Mouse (Mus musculus) neural tube, embryonic 12.5 days (tissue): ENCODE results near the gene Pigt. TPM values are rescaled to one million over a fixed set of nuclear protein-coding genes. Genes with fewer than 3 reads are reported as not detected.

Source experiments
- ATAC-seq: fragments of 200-750 bp; cut with Nextera tagmentation; 2 replicates; pipeline ENCODE4 v1.8.0; 2017; ENCODE audit warnings: low read depth, mild to moderate bottlenecking, moderate TSS enrichment, moderate library complexity; ENCODE audit not compliant: low FRiP score
- H3K27ac ChIP-seq: fragments of 300-500 bp; sonication (generic); 2 replicates; pipeline ENCODE4 v1.5.1; 2016
- H3K27me3 ChIP-seq: fragments of 300-500 bp; sonication (generic); replicated peaks from 2 replicates; pipeline ENCODE4 v1.6.1; 2016; ENCODE audit warnings: mild to moderate bottlenecking
- H3K36me3 ChIP-seq: fragments of 300-500 bp; sonication (generic); 2 replicates; pipeline ENCODE4 v1.6.1; 2016; ENCODE audit warnings: mild to moderate bottlenecking
- H3K4me1 ChIP-seq: fragments of 300-500 bp; sonication (generic); 2 replicates; pipeline ENCODE4 v1.6.1; 2016
- H3K4me2 ChIP-seq: fragments of 300-500 bp; sonication (generic); replicated peaks from 2 replicates; pipeline ENCODE4 v1.6.1; 2016; ENCODE audit warnings: mild to moderate bottlenecking
- H3K4me3 ChIP-seq: fragments of 300-500 bp; sonication (generic); 2 replicates; pipeline ENCODE4 v1.5.1; 2016
- H3K9ac ChIP-seq: fragments of 300-500 bp; sonication (generic); 2 replicates; pipeline ENCODE4 v1.6.1; 2016; ENCODE audit warnings: mild to moderate bottlenecking
- H3K9me3 ChIP-seq: fragments of 300-500 bp; sonication (generic); 2 replicates; pipeline ENCODE4 v1.6.1; 2016; ENCODE audit warnings: mild to moderate bottlenecking
- WGBS: fragments of 180-500 bp; shearing (Covaris S2); methylation state at CpG from one replicate; pipeline ENCODE4 v1.1.7; 2016; 5-methylcytosine and 5-hydroxymethylcytosine counted together
- polyA plus RNA-seq: library from polyadenylated mRNA; unstranded; fragments of >200 nt; fragmentation: Nextera tagmentation; extraction: Ambion mirVana; gene quantifications from 2 replicates; pipeline ENCODE4 v1.2.1, GENCODE M21; 2016

Gene Pigt
- polyA plus RNA-seq, 1 experiment from 2014 or later, result 55.3 TPM

DNA sequence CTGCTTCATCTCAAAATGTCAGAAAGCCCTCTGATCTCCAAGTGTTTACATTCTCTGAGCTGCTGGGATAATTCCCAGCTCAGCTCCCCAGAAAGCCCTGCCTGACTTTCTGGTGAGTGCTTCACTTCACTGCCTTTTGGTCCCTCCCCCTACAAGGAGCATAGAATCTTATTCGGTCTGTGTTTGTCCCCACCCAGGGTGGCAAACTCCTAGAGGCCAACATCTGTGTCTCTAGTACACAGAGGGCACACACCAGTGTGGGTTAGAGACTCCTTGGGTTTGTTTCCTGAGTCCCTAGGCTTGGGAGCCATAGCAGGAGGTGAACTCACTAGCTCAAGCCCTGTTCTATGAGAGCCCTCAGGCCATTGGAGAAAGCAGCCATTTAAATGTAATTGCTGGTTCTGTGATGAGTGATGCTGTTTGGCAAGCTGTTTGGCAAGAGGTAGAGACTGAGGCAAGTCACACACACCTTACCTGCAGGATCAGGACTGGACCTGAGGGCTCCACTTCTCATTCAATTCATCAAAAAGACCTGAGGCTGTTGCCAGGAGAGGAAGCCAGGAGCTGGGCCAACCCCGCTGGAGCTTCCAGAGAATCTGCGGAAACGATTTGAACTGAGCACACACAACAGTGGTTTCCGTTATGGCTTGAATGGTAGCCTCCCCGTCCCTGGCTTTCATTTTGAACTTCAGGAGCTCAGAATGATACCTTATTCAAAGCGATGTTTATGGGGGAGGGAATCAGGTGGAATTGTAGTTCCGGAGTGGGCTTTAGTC lies 43.5 kb downstream of the Pigt start:
- no peaks in the 10 kb centered on the region for H3K4me1 ChIP-seq
- H3K9me3 ChIP-seq, result no peaks in the 10 kb centered on the region
- WGBS, result 55% methylated on average over 8 of the region's 8 CpGs
- H3K4me2 ChIP-seq, result no peak overlapping the region
- H3K27me3 ChIP-seq, result 0 out of 2 replicates have a peak, but pooled peaks cover 2% of the 10 kb centered on the region
- no peak overlapping the region for H3K9ac ChIP-seq
- no peak for ATAC-seq
- H3K36me3 ChIP-seq, result no peaks in the 10 kb centered on the region
- H3K4me3 ChIP-seq, result no peak overlapping the region
- H3K27ac ChIP-seq, result no peak overlapping the region

DNA sequence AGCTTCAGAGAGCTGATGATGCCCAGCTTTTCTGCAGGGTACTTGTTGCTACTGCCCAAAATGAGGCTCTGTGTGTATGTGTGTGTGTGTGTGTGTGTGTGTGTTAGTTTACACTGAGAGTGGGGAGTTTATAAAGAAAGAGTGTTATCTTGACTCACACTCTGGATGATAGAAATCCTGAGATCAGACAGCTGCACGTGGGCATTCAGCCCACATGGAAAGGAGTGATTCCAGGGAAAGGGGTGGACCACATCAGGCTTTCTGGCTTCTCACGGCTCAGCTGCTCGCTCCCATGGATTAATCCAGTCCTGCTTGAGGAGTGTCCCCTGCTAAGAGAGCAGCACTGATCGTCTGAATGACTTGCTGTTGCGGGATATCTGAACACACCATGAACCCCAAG lies 44.8 kb downstream of the Pigt start:
- H3K9me3 ChIP-seq, result no peaks in the 10 kb centered on the region
- no peak overlapping the region for H3K27ac ChIP-seq
- no peak overlapping the region for H3K4me2 ChIP-seq
- no peak overlapping the region for H3K4me3 ChIP-seq
- ATAC-seq, result no peak
- no peaks in the 10 kb centered on the region for H3K36me3 ChIP-seq
- H3K4me1 ChIP-seq, result no peaks in the 10 kb centered on the region
- H3K27me3 ChIP-seq, result 0 out of 2 replicates have a peak, but pooled peaks cover 2% of the 10 kb centered on the region
- no peak overlapping the region for H3K9ac ChIP-seq
- 91% methylated on average over 5 of the region's 5 CpGs for WGBS

DNA sequence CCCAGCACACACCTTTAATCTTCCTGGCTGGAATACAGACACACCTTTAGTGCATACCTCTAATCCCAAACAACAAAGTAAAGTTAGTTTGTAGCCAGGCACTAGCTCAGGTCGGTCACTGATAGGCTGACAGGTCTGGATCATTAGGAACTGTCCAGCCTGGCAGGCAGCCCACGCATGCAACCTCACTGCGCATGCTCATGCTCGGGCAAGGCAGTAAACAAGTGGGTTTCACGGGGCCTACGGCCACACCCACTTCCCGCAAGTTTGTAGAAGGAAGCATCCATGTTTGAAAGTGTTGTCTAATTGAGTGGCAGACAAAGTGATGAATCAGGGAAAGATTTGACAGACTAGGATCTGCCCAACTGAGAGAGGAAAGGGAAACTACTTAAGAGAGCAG lies 45.3 kb downstream of the Pigt start:
- no peak overlapping the region for H3K4me2 ChIP-seq
- ATAC-seq, result no peak
- H3K27me3 ChIP-seq, result 0 out of 2 replicates have a peak, but pooled peaks cover 2% of the 10 kb centered on the region
- H3K9ac ChIP-seq, result no peak overlapping the region
- no peaks in the 10 kb centered on the region for H3K36me3 ChIP-seq
- no peaks in the 10 kb centered on the region for H3K4me1 ChIP-seq
- H3K27ac ChIP-seq, result no peak overlapping the region
- no peak overlapping the region for H3K4me3 ChIP-seq
- H3K9me3 ChIP-seq, result no peaks in the 10 kb centered on the region
- WGBS, result 89% methylated on average over 7 of the region's 7 CpGs

DNA sequence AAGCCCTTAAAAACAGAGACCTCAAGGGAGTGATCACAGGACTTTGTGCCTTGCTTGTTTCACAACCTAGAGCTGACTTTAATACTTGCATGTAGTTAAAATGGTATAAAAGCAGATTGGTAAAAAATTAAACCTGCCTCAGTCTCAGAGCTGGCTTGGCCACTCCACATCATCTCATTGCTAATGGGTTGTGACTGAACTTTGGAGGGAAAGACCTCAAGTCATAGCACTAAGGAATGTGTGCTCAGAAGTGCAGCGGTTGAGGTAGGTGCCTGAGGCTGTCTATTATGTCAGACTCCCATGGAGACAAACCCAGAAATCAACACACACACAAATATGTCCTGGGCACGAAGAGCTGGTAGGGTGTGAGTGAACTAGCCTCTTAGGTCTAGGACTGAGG lies 46.4 kb downstream of the Pigt start:
- no peak overlapping the region for H3K4me2 ChIP-seq
- 74% methylated on average over 2 of the region's 2 CpGs for WGBS
- H3K4me3 ChIP-seq, result no peak overlapping the region
- H3K27me3 ChIP-seq, result 0 out of 2 replicates have a peak, but pooled peaks cover 2% of the 10 kb centered on the region
- ATAC-seq, result no peak
- H3K27ac ChIP-seq, result no peak overlapping the region
- H3K4me1 ChIP-seq, result no peaks in the 10 kb centered on the region
- no peaks in the 10 kb centered on the region for H3K36me3 ChIP-seq
- no peaks in the 10 kb centered on the region for H3K9me3 ChIP-seq
- H3K9ac ChIP-seq, result no peak overlapping the region

DNA sequence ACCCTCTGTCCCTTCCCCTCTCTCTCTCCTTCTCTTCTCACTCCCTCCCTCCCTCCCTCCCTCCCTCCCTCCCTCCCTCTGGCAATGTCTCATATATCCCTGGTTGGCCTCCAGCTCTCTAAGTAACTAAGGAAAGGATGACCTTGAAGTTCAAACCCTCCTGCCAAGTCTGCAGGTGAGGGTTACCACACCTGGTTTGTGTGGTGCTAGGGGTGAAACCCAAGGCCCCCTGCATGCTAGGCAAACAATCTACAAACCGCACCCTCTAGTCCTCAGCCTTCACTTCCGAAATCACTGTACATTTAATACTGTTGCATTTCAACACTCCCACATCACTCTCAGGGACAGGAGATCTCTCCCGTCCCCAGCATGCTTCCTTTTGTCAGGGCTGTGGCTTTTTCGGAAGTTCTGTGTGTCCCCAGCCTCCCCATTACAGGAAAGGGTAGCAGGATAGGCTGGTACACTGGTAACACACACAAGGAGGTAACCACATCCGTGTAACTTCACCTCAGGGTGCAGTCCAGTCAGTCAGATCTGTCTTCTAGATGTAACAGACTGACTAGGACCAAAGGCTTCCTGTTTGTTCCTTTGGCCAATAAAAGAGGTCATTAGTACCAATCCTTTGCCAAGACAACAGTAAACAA lies 47.3 kb downstream of the Pigt start:
- 54% methylated on average over 5 of the region's 5 CpGs for whole genome bisulfite sequencing
- no peak for ATAC-seq
- H3K27me3 ChIP-seq, result 0 out of 2 replicates have a peak, but pooled peaks cover 2% of the 10 kb centered on the region
- H3K36me3 ChIP-seq, result no peaks in the 10 kb centered on the region
- no peaks in the 10 kb centered on the region for H3K9me3 ChIP-seq
- no peak overlapping the region for H3K27ac ChIP-seq
- no peak overlapping the region for H3K9ac ChIP-seq
- no peaks in the 10 kb centered on the region; the same call in 1 of the 2 replicates for H3K4me1 ChIP-seq
- H3K4me2 ChIP-seq, result no peak overlapping the region
- no peak overlapping the region for H3K4me3 ChIP-seq

DNA sequence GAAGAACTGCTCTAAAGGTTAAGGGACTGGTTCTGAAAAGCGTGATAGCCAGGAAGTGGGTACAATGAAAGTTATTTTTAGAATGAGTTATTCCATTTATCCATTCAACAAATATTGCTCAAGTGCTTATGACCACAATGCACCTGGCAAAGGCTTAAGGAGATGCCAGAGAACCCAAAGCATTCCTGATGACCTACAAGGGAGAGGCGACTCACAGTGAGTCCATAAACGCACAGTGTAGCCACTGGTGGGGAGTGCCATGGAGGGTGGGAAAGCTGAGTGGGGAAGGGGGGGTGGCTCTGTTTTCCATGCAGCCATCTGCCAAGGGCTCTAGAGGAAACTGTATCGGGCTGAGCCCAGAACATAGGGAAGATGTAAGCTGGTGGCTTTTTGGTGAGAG lies 52.0 kb downstream of the Pigt start:
- H3K4me3 ChIP-seq, result no peak overlapping the region
- no peaks in the 10 kb centered on the region for H3K36me3 ChIP-seq
- H3K4me1 ChIP-seq, result no peaks in the 10 kb centered on the region; the same call in none of the 2 replicates
- H3K9ac ChIP-seq, result no peak overlapping the region
- no peak overlapping the region for H3K4me2 ChIP-seq
- no peak for ATAC-seq
- WGBS, result 56% methylated on average over 4 of the region's 4 CpGs
- 0 out of 2 replicates have a peak, but pooled peaks cover 2% of the 10 kb centered on the region for H3K27me3 ChIP-seq
- no peak overlapping the region for H3K27ac ChIP-seq
- no peaks in the 10 kb centered on the region for H3K9me3 ChIP-seq

DNA sequence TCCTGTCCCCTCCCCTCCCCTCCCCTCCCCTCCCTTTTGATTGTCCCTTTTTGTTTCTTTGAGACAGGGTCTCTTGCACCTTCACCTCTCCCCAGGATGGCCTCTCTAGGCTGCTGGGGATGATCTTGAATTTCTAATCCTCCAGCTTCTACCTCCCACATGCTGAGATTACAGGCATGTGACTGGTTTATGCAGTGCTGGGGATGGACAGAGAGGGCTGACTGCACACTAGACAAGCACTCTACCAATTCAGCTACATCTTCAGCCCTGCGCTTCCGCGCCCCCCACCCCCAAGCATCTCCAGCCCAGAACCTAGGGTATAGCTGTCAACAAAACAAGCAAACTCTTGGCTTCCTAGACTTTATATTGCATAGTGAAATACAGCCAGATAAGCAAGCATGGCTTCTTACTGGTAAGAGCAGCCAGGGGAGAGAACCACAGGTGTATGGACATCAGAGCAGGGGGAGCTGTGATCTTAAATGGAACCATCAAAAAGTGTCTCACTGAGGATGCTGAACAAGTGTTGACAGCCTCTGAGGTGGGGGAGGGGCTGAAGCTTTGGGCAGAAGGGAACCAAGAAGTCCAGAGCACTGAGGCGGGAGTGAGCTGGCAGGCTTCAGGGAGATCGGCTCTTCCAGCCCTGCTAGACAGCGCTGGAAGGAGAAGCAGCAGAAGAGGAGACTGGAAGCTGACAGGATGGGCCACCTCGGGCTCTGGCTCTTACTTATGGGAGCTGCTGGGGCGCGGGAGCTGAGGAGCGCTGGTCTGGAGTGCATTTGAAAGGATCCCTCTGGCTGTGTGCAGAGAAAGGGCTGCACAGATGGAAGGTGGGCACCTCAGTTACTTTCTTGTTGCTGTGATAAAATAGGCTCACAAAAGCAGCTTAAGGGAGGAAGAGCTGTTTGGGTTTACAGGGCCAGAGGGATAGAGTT lies 52.9 kb downstream of the Pigt start:
- Histone ChIP-seq H3K4me3 (no peak overlapping the region), H3K27ac (no peak overlapping the region), H3K9ac (0 out of 2 replicates have a peak overlapping the region, but pooled peaks have one; percentile 29), H3K9me3 (no peaks in the 10 kb centered on the region), H3K4me2 (no peak overlapping the region), H3K4me1 (no peaks in the 10 kb centered on the region; the same call in none of the 2 replicates), H3K27me3 (no peaks in the 10 kb centered on the region), H3K36me3 (no peaks in the 10 kb centered on the region)
- WGBS, result 35% methylated on average over 10 of the region's 10 CpGs
- no peak for ATAC-seq

DNA sequence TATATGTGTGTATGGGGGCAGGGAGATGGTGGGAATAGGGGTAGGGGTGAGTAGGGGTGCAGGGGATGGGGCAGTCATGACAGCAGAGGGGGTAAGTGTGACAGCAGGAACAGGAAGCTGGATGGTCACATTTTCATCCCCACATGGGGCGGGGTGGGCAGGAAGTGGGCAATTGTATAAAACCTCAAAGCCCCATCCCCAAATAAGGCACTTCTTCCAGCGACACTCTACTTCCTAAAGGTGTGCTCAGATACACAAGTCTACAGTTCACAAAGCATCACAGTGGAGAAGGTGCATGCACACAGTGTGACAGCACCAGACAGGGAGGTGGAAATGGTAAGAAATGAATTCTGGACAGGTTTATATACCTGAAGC lies 53.6 kb downstream of the Pigt start:
- H3K9ac ChIP-seq, result no peak overlapping the region
- no peak overlapping the region for H3K27ac ChIP-seq
- H3K4me1 ChIP-seq, result no peaks in the 10 kb centered on the region; the same call in none of the 2 replicates
- H3K9me3 ChIP-seq, result no peaks in the 10 kb centered on the region
- 81% methylated on average over 2 of the region's 2 CpGs for WGBS
- no peak overlapping the region for H3K4me2 ChIP-seq
- H3K36me3 ChIP-seq, result no peaks in the 10 kb centered on the region
- ATAC-seq, result no peak
- no peaks in the 10 kb centered on the region for H3K27me3 ChIP-seq
- H3K4me3 ChIP-seq, result no peak overlapping the region

DNA sequence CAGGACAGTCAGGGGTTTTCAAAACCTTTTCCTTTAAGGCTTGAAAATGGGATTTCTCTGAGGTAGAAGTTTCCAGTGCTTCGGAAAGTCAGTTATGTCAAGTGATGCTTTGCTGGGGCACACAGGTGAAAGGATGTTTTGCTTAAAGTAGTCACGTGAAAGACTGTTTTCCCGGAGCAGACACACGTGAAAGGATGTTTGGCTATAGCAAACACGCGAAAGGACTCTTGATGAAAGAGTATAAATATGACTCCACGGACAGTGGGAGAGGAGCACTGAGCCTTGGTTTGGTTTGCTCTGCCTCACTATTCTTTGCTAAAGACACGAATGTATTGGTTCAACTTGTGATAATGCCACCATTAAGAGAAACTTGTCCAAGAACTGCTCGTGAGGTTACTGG lies 54.2 kb downstream of the Pigt start:
- no peak for ATAC-seq
- H3K4me2 ChIP-seq, result no peak overlapping the region
- H3K27ac ChIP-seq, result no peak overlapping the region
- no peak overlapping the region for H3K9ac ChIP-seq
- no peak overlapping the region for H3K4me3 ChIP-seq
- no peaks in the 10 kb centered on the region; the same call in none of the 2 replicates for H3K4me1 ChIP-seq
- no peaks in the 10 kb centered on the region for H3K27me3 ChIP-seq
- no peaks in the 10 kb centered on the region for H3K36me3 ChIP-seq
- WGBS, result 90% methylated on average over 9 of the region's 9 CpGs
- H3K9me3 ChIP-seq, result no peaks in the 10 kb centered on the region

Other genes starting within 250 kb of the Pigt start
- gene Svs3b, start 240.9 kb upstream of the Pigt start, polyA plus RNA-seq, result not detected in 2 replicates
- gene Svs4, start 219.1 kb upstream of the Pigt start, polyA plus RNA-seq, result not detected in 2 replicates
- not detected in 2 replicates for gene Svs3a, start 208.3 kb upstream of the Pigt start, polyA plus RNA-seq
- not detected in 2 replicates for gene Svs6, start 180.8 kb upstream of the Pigt start, polyA plus RNA-seq
- not detected in 2 replicates for gene Svs5, start 164.8 kb upstream of the Pigt start, polyA plus RNA-seq
- gene Slpi, start 108.4 kb upstream of the Pigt start, polyA plus RNA-seq, result 0.28 TPM in 1 of 2 replicates, not detected in the other
- 0.13 and 0.18 TPM in 2 replicates for gene Rbpjl, start 94.4 kb upstream of the Pigt start, polyA plus RNA-seq
- 8.2 and 9.0 TPM in 2 replicates for gene Matn4, start 92.4 kb upstream of the Pigt start, polyA plus RNA-seq
- gene Sdc4, start 53.6 kb upstream of the Pigt start, polyA plus RNA-seq, result 9.7 and 11.7 TPM in 2 replicates
- gene Sys1, start 40.6 kb upstream of the Pigt start, polyA plus RNA-seq, result 72.8 and 82.7 TPM in 2 replicates
- gene Gm20458, start 36.6 kb upstream of the Pigt start, polyA plus RNA-seq, result 6.0 and 6.5 TPM in 2 replicates
- gene Trp53tg5, start 23.8 kb upstream of the Pigt start, polyA plus RNA-seq, result not detected in 2 replicates
- gene Dbndd2, start 11.4 kb upstream of the Pigt start, polyA plus RNA-seq, result 5.8 and 7.0 TPM in 2 replicates
- 5.1 and 6.5 TPM in 2 replicates for gene Wfdc2, start 64.9 kb downstream of the Pigt start, polyA plus RNA-seq
- not detected in 2 replicates for gene Spint3, start 75.9 kb downstream of the Pigt start, polyA plus RNA-seq
- not detected in 2 replicates for gene Wfdc6a, start 87.9 kb downstream of the Pigt start, polyA plus RNA-seq
- gene Eppin, start 96.1 kb downstream of the Pigt start, polyA plus RNA-seq, result not detected in 2 replicates
- not detected in 2 replicates for gene Wfdc6b, start 116.0 kb downstream of the Pigt start, polyA plus RNA-seq
- not detected in 2 replicates for gene Wfdc8, start 116.1 kb downstream of the Pigt start, polyA plus RNA-seq
- not detected in 2 replicates for gene Wfdc16, start 141.3 kb downstream of the Pigt start, polyA plus RNA-seq
- 0.48 and 0.51 TPM in 2 replicates for gene Wfdc10, start 158.5 kb downstream of the Pigt start, polyA plus RNA-seq
- gene Wfdc9, start 159.1 kb downstream of the Pigt start, polyA plus RNA-seq, result not detected in 2 replicates
- gene Wfdc11, start 176.6 kb downstream of the Pigt start, polyA plus RNA-seq, result not detected in 2 replicates
- gene Wfdc13, start 187.6 kb downstream of the Pigt start, polyA plus RNA-seq, result not detected in 2 replicates
- not detected in 2 replicates for gene Spint4, start 201.0 kb downstream of the Pigt start, polyA plus RNA-seq
- not detected in 2 replicates for gene Spint5, start 217.8 kb downstream of the Pigt start, polyA plus RNA-seq
- gene Wfdc3, start 248.4 kb downstream of the Pigt start, polyA plus RNA-seq, result 0.44 and 0.72 TPM in 2 replicates
- 85.6 and 92.2 TPM in 2 replicates for gene Dnttip1, start 248.5 kb downstream of the Pigt start, polyA plus RNA-seq